14 mouse cellular contexts compared by ENCODE assay signal in the genomic region with DNA sequence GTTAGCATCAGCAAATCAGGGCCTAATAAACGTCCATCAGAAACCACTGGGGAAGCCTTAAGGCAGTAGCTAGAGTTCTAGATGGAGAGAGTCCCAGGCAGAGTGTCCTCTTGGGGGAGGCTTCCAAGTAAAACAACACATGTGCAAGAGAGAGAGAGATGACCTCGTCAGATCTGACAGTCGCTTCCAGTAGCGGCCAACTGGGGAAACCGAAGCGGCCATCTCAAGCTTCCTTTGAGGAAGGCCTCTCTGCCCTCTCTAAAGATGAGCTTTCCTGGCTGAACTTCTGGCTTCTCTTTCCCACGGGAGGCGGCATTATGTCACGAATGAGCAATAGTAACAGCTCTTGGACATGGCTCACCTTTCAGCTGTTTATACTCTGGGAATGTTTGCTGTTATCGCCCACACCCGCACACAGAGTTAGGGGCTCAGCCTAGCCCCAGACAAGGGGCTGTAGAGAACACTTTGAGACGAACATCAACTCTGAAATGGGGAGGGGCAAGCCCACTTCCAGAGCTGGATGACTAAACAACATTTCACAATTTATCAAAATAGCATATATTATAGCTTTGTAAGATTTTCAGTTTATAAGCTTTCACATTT.
A peak's percentile ranks its signal among the peaks of the same experiment; 100 is the strongest.
DNase-seq lines count a peak whose midpoint lies in the region; ATAC-seq and TF ChIP-seq lines count a peak whose summit lies in the region.
"Had no signal": no experiment of that assay in that cellular context is flagged by ENCODE, and none has a peak within 500 bp of the region (broad histone marks: within the 10 kb centered on the region; RNA-seq: fewer than 3 reads in every experiment).

No protein-coding gene starts in this region.

- TF ChIP-seq POLR2A in limb, embryonic 14.5 days (IDR thresholded peaks at IDR 0.05; ENCODE audit: borderline replicate concordance, extremely low read depth, insufficient read depth, insufficient read length), result no peak

- no peak for ATAC-seq in limb, embryonic 14.5 days (ENCODE audit: low FRiP score, low read depth)
- ATAC-seq in heart, embryonic 16.5 days (replicated peaks; ENCODE audit: extremely low read depth, insufficient read depth, low FRiP score), result 0 out of 2 replicates have a peak, but pooled peaks have one; percentile 37
- ATAC-seq in kidney, postnatal 0 days (replicated peaks; ENCODE audit: low FRiP score, low read depth), result no peak
- no peak for ATAC-seq in midbrain, embryonic 13.5 days
- no peak for ATAC-seq in erythroblast, adult 5-6 weeks (replicated peaks; ENCODE audit: low FRiP score, poor library complexity, severe bottlenecking)
- ATAC-seq: forebrain, embryonic 16.5 days; intestine, postnatal 0 days had no signal

- no peaks in the 10 kb centered on the region for H3K9me3 ChIP-seq in limb, embryonic 14.5 days (ENCODE audit: control insufficient read depth, low read length)
- H3K9me3 ChIP-seq in limb, embryonic 10.5 days (replicated peaks), result no peaks in the 10 kb centered on the region
- no peaks in the 10 kb centered on the region for H3K9me3 ChIP-seq in heart, embryonic 16.5 days (replicated peaks; ENCODE audit: control insufficient read depth, low read length)
- H3K9me3 ChIP-seq in kidney, postnatal 0 days (replicated peaks; ENCODE audit: low read length), result no peaks in the 10 kb centered on the region
- H3K9me3 ChIP-seq in midbrain, embryonic 13.5 days, result no peaks in the 10 kb centered on the region
- H3K9me3 ChIP-seq: embryonic facial prominence, embryonic 15.5 days; liver, embryonic 13.5 days had no signal

- no peak overlapping the region for H3K4me2 ChIP-seq in limb, embryonic 14.5 days (replicated peaks; ENCODE audit: low read depth, low read length, severe bottlenecking)
- no peak overlapping the region for H3K4me2 ChIP-seq in heart, embryonic 16.5 days (ENCODE audit: low read depth, low read length)
- no peak overlapping the region for H3K4me2 ChIP-seq in kidney, postnatal 0 days (ENCODE audit: low read length)
- H3K4me2 ChIP-seq in midbrain, embryonic 13.5 days (replicated peaks), result no peak overlapping the region
- H3K4me2 ChIP-seq: embryonic facial prominence, embryonic 15.5 days; liver, embryonic 13.5 days had no signal

- no peak for TF ChIP-seq CTCF in kidney, postnatal 0 days (IDR thresholded peaks at IDR 0.05; ENCODE audit: low read depth)

- no peaks in the 10 kb centered on the region for H3K27me3 ChIP-seq in limb, embryonic 14.5 days (ENCODE audit: control insufficient read depth, insufficient read depth, low read length)
- no peaks in the 10 kb centered on the region for H3K27me3 ChIP-seq in limb, embryonic 10.5 days (ENCODE audit: low read depth, poor library complexity, severe bottlenecking)
- H3K27me3 ChIP-seq in heart, embryonic 16.5 days (ENCODE audit: control insufficient read depth, insufficient read depth, low read length), result no peaks in the 10 kb centered on the region
- H3K27me3 ChIP-seq in kidney, postnatal 0 days (ENCODE audit: insufficient read depth, low read length), result no peaks in the 10 kb centered on the region
- H3K27me3 ChIP-seq in midbrain, embryonic 13.5 days, result no peaks in the 10 kb centered on the region
- H3K27me3 ChIP-seq: embryonic facial prominence, embryonic 15.5 days; liver, embryonic 13.5 days had no signal

- no peak overlapping the region for H3K27ac ChIP-seq in limb, embryonic 14.5 days (replicated peaks; ENCODE audit: low read depth, low read length)
- no peak overlapping the region for H3K27ac ChIP-seq in limb, embryonic 10.5 days
- H3K27ac ChIP-seq in heart, embryonic 16.5 days (ENCODE audit: low read length), result no peak overlapping the region
- H3K27ac ChIP-seq in kidney, postnatal 0 days, result peak overlapping the region; percentile 31; the same call in 1 of the 2 replicates
- no peak overlapping the region for H3K27ac ChIP-seq in midbrain, embryonic 13.5 days
- H3K27ac ChIP-seq: embryonic facial prominence, embryonic 15.5 days; liver, embryonic 13.5 days had no signal

- peak; percentile 6 for DNase-seq in limb, embryonic 14.5 days (ENCODE audit: low spot score)
- no peak for DNase-seq in limb, embryonic 10.5 days (ENCODE audit: low spot score)
- DNase-seq in gastrocnemius, adult 8-10 months (ENCODE audit: low spot score in 2 of 2), result peak; percentile 10 to 33
- peak; percentile 74 for DNase-seq in kidney, postnatal 0 days (ENCODE audit: low spot score)
- DNase-seq in right cerebral cortex, postnatal 14 days, result no peak
- DNase-seq: cerebellum, adult 2 months; liver, embryonic 13.5 days; thymus, adult 18-20 months had no signal

- H3K4me1 ChIP-seq in limb, embryonic 14.5 days (ENCODE audit: control insufficient read depth, insufficient read depth, low read length), result no peaks in the 10 kb centered on the region
- no peaks in the 10 kb centered on the region for H3K4me1 ChIP-seq in limb, embryonic 10.5 days
- no peaks in the 10 kb centered on the region for H3K4me1 ChIP-seq in heart, embryonic 16.5 days (ENCODE audit: control insufficient read depth, insufficient read depth, low read length)
- H3K4me1 ChIP-seq in kidney, postnatal 0 days (replicated peaks; ENCODE audit: insufficient read depth, low read length), result no peaks in the 10 kb centered on the region
- no peaks in the 10 kb centered on the region for H3K4me1 ChIP-seq in midbrain, embryonic 13.5 days (replicated peaks)
- H3K4me1 ChIP-seq: embryonic facial prominence, embryonic 15.5 days; liver, embryonic 13.5 days had no signal

- no peak overlapping the region for H3K9ac ChIP-seq in limb, embryonic 14.5 days (ENCODE audit: low read depth, low read length, severe bottlenecking)
- no peak overlapping the region for H3K9ac ChIP-seq in heart, embryonic 16.5 days (ENCODE audit: low read length)
- no peak overlapping the region for H3K9ac ChIP-seq in kidney, postnatal 0 days (ENCODE audit: low read depth, low read length)
- H3K9ac ChIP-seq in midbrain, embryonic 13.5 days (replicated peaks), result no peak overlapping the region
- H3K9ac ChIP-seq: embryonic facial prominence, embryonic 15.5 days; liver, embryonic 13.5 days had no signal

- 62% methylated on average over 12 of the region's 12 CpGs for WGBS in limb, embryonic 14.5 days
- WGBS in limb, embryonic 10.5 days, result 77% methylated on average over 12 of the region's 12 CpGs
- 57% methylated on average over 12 of the region's 12 CpGs for WGBS in heart, embryonic 16.5 days
- 28% methylated on average over 12 of the region's 12 CpGs for WGBS in kidney, postnatal 0 days
- WGBS in midbrain, embryonic 13.5 days, result 86% methylated on average over 12 of the region's 12 CpGs

- H3K4me3 ChIP-seq in limb, embryonic 14.5 days (replicated peaks; ENCODE audit: low read length), result no peak overlapping the region
- no peak overlapping the region for H3K4me3 ChIP-seq in limb, embryonic 10.5 days
- H3K4me3 ChIP-seq in heart, embryonic 16.5 days (ENCODE audit: low read length), result no peak overlapping the region
- no peak overlapping the region for H3K4me3 ChIP-seq in kidney, postnatal 0 days (replicated peaks; ENCODE audit: low read depth, low read length)
- H3K4me3 ChIP-seq in midbrain, embryonic 13.5 days (replicated peaks), result no peak overlapping the region
- H3K4me3 ChIP-seq: embryonic facial prominence, embryonic 15.5 days; liver, embryonic 13.5 days had no signal

- H3K36me3 ChIP-seq in limb, embryonic 14.5 days (ENCODE audit: control insufficient read depth, insufficient read depth, low read length), result no peaks in the 10 kb centered on the region
- H3K36me3 ChIP-seq in limb, embryonic 10.5 days, result no peaks in the 10 kb centered on the region
- H3K36me3 ChIP-seq in heart, embryonic 16.5 days (ENCODE audit: control insufficient read depth, insufficient read depth), result no peaks in the 10 kb centered on the region
- H3K36me3 ChIP-seq in kidney, postnatal 0 days (ENCODE audit: insufficient read depth, low read length), result no peaks in the 10 kb centered on the region
- H3K36me3 ChIP-seq in midbrain, embryonic 13.5 days, result no peaks in the 10 kb centered on the region
- H3K36me3 ChIP-seq: embryonic facial prominence, embryonic 15.5 days; liver, embryonic 13.5 days had no signal

Comparison
In these comparisons a context has a peak if more than half of its experiments do, and no peak if none do; other contexts are left out.
1. DNase-seq: peak in limb, embryonic 14.5 days (single experiment), gastrocnemius, adult 8-10 months (2 of 2) and kidney, postnatal 0 days (single experiment); none in limb, embryonic 10.5 days (single experiment) and right cerebral cortex, postnatal 14 days (single experiment).